Mouse (Mus musculus) layer of hippocampus, adult 9-10 months (tissue): ENCODE measurements around the gene Mrpl24.

ENCODE experiments used
- DNase-seq: peaks from one replicate; pipeline ENCODE4 v3.0.0; 2022; ENCODE audit warnings: low spot score

The Mrpl24 gene

DNA sequence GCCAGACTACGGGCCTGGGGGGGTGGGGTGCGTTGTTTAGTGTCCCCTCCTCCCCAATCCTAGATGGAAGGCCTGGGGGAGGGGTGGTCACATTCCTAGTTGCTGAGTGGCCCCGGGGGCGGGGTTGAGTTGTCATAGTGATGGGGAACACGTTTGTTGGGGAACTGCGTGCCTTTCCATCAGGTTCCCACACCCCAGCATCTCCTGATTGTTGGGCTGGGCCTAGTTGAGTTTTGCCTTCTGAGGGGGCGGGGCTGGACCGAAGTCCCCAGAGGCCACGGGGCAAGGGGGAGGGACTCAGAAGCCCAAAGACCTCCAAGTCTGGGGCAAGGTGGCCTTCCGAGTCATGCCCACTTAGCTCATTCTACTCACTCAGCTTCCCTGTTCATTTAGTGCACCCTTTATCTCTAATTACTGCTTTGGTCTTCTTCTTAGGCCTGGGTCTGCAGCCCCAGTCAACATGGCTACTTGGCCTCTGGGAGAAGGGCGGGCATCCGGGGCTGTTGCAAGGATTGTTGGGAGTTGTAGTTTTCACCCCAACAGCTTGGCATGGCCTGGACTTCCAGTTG lies 8.6 kb upstream of the Mrpl24 start:
- DNase-seq: no peak

DNA sequence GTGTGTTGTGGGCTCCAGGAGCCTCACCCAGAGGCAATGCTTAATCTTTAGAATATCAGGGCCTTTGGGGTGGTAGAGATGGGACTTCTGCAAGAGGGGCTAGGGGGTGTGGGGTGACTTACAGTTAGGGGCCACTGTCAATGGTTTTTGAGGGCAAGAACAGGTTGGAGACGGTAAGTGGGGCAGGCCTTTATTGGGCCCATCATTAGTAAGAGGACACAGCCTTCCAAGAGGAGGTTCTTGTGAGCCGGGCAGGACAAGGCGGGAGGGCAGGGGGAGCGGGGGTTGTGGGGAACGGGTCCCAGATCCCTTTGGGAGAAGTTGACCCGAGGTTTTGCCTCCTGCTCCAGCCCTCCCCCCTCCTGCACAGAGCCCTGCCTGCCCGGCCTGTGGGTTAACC lies 5.8 kb upstream of the Mrpl24 start:
- no peak for DNase-seq

DNA sequence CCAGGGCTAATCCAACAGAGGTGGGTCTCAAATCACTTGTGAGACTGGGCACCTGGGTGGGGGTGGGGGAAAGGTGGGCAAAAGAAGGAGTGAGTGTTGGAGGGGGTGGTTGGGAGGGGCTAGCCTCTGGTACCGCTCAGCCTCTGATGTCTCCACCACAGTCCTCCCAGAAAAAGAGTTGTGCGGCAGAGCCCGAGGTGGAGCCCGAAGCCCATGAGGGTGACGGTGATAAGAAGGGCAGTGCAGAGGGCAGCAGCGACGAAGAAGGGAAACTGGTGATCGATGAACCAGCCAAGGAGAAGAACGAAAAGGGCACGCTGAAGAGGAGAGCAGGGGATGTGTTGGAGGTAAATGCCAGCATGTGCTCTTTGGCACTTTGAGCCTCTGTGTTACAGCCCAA lies 5.4 kb upstream of the Mrpl24 start:
- no peak for DNase-seq

DNA sequence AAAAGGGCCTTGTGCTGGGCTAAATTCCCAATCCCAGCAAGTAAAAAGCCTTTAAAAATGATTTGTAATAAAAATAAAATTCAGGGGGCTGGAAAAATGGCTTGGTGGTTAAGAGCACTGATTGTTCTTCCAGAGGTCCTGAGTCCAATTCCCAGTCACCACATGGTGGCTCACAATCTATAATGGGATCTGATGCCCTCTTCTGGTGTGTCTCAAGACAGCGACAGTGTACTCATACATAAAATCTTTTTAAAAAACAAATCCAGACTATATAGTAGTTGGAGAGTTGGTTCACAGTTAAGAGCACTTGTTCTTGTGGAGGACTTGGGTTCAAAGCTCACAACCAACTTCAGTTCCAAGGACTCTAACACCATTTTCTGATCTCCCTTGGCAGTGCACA lies 2.3 kb upstream of the Mrpl24 start:
- DNase-seq: no peak

DNA sequence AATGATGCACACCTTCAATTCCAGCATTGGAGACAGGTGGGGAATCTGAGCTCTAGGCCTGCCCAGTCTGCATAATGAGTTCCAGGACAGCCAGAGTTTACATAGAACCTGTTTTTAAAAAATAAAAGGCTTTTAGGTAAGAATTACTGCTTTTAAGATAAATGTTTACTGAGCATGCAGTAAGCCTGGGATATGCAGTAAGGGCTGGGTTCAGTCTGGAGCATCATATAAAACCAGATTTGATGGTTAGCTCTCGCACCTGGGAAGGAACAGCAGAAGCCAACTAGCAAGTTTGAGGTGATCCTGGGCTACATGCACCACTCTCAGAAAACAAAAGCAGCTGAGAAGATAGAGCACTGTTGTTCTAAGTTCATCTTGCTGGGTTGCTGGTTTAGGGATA lies 755 bp upstream of the Mrpl24 start:
- no peak for DNase-seq

DNA sequence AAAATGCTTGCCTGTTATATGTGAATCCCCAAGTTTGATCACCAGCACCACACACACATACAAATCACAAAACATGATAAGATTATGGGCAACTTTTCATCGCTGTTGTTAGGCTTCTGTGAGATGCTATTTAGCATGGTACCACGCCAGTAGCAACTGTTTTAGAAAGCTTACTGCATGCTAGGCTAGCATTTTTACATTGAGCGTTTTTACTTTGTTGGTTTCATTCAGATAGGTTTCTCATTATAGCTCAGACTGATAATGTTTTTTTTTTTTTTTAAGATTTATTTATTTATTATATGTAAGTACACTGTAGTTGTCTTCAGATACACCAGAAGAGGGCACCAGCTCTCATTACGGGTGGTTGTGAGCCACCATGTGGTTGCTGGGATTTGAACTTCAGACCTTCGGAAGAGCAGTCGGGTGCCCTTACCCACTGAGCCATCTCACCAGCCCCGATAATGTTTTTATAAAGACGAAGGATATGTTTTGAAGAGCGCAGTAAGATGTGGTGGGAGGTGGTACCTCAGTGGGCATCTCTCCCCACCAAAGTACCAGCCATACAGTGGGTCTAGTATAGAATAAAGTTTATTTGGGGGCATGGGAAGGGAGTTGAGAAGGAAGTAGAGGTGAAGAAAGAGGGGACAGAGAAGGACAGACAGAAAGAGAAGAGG lies 1.1 kb downstream of the Mrpl24 start:
- DNase-seq: no peak

DNA sequence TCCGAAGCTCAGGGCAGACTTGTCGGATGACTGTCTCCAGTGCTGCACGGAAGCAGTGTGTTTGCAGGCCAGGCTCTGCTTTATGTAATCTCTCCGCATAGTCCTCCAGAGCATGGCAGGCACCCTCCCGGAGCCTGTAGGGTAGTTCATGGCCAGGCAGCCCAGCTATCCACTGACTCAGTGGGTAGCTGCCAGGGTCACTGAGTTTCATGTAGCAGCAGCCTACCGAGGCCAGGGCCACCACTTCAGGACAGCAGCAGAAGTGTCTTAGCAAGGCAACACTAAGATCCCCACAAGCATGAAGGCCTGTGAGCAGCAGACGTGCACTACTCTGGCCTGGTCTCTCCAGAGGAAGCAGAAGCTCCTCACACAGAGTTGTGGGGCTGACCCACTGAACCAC lies 5.7 kb downstream of the Mrpl24 start:
- no peak for DNase-seq

DNA sequence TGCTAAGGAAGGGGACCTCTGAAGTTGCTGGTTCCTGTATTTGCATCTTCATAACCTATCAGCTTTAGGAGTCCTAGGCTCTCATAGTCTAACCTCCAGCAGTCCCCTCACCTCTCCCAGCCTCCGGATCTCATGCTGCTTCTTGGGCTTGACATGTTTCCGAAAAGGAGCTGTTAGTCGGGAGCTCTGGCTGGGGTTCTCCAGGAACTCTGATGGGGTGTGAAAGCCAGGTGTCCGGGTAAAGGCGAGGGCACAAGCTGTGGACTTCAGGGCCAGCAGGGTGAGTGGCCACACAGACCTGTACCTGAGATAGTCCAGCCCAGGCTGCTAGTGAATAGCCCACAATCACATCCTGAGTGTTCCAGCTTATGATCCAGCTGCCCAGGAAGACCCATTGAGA lies 8.1 kb downstream of the Mrpl24 start:
- no peak for DNase-seq

DNA sequence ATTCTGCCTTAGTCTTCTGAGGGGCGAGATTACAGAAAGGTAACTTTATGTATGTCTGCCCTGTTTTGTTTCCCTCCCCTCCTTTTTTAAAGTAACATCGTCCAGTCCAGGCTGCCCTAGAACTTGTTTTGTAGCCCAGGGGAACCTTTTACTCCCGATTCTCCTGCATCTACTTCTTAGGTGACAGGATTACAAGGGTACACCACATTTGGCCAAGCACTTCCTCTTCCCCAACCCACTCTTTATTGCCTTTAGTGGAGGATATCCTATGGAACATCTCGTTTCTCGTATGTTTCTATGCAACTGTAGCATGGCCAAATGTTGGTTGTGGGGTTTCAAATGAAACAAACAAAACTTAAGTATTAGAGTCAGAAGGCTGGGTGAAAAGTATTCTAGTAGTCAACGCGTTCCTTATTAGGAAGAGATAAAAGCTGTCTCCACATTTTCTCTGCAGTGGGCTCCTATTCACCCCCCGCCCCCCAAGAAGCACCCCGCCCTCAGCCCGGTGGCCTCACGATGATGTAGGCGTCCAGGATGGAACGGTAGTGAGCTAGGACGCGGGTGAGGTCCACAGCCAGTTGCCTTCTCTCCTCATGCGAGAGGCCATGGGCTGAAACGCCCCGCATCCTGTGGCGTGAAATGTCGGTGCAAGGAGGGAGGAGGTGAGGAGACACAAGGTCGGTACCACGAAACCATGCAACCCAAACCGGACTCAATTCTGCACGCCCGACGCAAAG lies 10.2 kb downstream of the Mrpl24 start:
- DNase-seq: no peak

DNA sequence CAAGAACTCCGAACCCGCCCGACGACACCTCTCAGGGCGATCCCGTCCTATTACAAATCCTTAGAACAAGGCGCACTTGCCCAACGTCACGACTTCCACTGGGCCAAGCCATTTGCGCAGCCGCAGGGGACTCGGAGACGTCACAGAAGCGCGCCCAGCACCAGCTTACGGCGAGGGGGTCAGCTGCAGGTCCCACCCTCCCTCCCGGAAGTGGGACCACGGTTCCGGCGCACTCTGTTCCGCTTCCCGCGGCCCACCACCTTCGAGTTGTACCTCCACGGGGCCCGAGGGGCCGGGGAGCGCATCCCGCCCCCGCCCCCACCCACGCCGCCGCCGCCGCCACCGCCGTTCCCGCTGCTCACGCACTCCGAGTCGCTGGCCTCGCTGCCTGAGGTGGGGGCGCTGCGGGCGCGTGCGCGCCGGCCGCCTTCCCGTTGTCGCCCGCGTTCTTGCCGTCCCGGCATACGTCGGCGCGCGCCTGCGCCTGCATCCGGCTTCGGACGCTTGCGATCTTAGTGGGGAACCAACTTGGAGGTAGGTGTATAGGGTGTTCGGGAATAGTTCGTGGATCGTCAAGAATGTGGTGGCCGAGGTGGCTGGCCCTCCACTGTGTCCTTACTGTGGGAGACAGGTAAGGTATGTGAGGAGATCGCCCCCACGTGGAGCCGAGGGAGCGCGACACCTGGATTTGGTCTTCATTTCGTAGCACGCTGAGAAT lies 10.9 kb downstream of the Mrpl24 start, which contains the start of the genes Isg20l2 and Rrnad1:
Gene Isg20l2, plus strand, starts transcription at position 237 of the 718 bp plus-strand sequence.
Gene Rrnad1, minus strand, starts transcription at position 640 of the 718 bp plus-strand sequence.
- peak; percentile 89 for DNase-seq

DNA sequence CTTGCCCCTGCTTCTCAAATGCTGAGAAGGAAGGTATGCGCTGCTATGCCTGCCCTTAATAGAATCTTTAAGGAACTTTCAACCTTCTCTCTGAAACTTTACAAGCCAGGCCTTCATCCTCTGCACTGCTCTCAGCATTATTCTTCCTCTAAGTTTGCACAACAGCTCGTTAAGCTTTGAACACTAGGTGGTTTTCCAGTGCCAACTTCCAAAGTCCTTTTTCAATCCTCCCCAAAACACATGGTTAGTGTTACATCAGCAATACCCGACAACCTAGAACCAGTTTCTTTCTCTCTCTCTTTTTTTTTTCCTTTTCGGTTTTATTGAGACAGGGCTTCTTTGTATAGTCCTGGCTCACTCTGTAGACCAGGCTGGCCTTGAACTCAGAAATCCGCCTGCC lies 14.7 kb downstream of the Mrpl24 start:
- no peak for DNase-seq

DNA sequence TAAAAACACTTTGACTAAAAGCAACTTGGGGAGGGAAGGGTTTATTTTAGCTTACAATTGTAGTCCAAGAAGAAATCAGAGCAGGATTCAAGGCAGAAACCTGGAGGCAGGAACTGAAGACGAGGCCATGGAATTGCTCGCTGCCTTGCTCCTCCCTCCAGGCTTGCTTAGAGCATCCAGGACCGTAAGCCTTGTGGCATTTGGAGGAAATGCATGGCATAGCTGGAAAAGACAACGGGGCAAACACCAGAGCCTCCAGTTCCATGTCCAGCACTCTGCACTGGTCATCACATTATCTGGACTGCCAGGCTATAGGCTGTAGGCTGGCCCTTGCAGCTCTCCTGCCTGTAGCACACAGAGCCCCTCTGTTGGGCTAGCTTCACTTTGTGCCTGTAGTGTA lies 15.2 kb downstream of the Mrpl24 start:
- DNase-seq: no peak

DNA sequence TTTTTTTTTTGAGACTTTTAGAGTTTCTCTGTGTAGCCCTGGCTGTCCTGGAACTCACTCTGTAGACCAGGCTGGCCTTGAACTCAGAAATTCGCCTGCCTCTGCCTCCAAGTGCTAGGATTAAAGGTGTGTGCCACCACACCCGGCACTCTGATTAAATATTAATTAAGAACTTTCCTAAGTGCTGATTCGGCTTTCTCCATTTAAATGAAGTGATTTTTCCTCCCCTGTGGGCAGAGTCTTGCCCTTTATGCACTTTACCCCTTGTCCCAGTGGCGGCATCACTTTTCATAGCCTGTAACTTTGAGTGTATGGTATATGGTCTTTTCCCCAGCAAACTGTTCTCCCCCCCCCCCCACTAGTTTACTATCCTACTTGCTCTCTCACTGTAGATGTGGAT lies 15.9 kb downstream of the Mrpl24 start:
- DNase-seq: no peak

DNA sequence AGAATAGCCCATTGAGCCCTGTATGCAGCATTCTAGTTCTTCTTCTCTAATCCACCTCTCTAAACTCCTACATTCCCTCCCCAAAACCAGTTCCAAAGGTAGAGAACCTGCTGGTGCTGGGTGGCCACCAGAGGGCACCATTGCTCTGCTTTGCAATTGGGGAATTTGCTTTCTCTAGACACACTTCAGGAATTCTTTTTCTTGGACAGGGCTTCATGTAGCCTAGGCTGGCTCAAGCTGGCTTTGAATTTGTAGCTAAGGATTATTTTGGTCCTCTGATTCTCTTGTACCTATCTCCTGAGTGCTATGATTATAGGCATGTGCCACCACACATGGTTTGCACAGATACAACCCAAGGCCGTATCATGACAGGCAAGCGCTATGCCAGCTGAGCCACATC lies 16.5 kb downstream of the Mrpl24 start:
- peak; percentile 52 for DNase-seq

DNA sequence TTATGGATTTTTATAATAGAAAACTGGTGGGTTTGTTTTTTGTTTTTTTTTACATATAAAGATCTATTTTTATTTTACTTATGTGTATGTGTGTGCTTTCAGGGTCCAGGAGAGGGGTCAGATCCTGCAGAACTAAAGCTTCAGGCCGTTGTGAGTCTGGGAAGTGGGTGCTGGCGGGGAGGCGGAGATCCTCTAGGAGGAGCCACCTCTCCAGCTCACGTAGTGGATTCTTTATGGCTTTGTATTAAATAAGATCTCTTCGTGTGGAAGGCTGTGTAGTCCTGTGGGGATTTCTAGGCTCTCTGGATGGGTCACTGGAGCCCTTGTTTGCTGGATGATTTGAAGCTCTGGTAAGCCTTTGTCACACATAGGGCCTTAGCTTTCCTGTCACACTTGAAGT lies 21.3 kb downstream of the Mrpl24 start:
- DNase-seq: no peak

DNA sequence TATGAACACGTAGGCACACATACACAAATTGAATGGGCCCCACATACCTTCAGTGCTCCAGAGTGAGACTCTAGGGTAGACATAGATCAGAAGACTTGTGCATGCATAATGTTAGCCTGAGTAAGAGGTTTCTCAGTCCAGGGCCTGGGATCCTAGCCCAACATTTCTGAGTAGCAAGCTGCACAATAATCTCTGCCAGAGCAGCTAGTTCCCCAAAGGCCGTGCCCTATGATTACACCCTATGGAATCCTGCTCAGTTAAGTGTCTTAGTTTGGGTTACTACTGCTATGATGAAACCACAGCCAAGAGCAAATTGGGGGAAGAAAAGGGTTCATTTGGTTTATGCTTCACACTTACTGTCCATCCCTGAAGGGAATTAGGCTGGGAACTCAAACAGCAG lies 23.2 kb downstream of the Mrpl24 start:
- no peak for DNase-seq

DNA sequence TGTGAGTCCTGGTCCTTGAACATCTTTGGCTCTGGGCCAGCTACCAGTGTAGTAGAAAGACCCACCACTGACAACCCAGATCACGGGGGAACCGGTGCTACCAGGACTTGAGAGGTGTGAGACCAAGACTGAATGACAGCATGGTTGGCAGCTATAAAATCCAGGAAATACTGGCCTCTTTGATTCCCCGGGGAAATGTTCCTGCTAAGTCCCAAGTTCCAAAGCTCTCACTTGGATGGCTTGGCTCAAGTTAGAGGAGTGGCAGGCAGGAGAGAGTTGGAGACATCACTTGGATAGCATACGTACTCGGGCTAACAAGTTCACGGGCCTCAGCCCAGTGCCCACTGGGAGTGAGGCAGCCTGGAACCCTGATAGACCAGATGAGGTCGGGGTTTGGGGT lies 24.3 kb downstream of the Mrpl24 start:
- no peak for DNase-seq

DNA sequence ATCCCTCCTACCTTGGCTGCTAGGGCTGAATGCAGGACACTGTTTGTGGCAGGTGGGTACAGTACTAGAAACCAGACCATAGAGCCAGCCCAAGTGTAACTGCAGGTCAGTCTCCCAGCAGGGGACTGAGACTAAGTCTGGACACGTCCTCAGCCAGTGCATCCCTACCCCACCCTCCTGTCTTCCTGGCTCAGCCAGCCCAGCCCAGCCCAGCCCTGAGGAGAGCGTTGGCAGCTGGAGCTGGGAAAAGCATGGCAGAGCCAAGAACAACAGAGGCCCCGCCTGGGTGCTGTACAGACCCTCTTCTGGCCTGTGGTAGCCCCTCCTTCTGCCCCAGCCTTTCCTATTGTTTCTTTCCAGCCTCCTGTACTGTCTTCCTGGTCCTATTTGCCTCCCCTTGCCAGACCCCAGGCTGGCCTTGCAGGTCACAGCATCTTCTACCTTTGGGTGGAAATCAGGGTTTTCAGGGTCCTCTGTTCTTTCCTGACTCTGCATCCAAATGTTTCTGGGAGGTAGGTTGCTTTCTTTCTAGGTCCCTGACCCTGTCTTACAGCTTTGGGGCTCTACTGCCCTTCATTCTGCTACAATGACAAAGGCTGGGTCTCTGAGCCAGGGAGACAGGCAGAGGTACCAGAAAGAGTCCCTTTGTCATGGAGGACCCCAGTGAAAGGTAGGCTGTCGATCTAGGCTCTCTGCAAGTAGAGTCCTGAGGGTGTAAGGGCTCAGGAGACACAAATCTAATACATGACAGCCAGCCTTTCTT lies 25.7 kb downstream of the Mrpl24 start:
- DNase-seq: no peak

DNA sequence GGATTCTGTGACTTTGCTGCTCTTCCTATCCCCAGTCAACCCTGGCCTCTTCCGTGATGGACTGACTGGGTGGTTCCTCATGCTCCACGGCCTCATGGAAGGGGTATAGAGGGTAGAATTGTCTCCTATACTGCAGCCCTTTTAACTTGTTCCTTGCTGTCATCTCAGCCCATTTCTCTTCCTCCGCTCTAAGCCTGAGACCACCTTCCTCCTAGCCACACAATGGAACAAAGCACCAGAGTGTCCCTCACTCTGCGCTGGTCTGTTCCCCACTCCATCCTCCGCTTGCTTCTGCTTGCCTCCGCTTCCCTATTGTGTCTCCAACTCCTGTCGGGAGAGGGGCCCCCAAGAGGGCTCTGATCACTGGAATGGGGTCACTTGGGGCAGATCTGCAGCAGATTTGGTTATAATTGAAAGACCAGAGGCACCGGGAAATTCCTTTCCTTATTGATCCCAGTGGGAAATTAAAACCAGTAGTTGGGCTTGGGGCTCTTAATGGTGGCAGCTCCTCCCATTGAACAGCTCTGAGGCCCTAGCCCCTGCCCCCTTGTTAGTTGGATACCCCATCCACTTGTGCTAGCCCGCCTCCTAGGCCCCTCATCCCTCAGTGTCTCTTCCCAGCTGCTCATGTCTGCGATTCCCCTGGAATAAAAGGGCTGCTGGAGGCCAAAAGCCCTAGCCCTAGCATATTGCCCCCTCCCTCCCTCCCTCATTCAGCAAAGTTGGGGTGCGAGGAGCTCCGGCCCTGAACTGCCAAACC lies 26.7 kb downstream of the Mrpl24 start:
- DNase-seq: no peak

DNA sequence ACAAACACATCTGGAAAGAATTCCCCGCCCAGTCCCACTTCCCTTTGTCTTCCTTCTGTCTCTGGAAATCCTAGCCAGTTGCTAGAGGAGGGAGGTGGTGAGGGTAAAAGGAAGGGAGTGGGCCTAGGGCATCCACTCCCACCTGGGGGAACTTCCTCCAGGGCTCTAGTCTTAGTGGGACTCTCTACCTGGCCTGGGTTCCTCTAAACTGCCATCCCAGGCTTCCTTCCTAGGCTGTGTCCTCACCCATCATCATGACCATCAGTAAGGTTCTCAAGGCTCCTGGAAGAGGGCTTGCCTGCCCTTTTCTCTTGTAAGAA lies 27.2 kb downstream of the Mrpl24 start:
- no peak for DNase-seq

DNA sequence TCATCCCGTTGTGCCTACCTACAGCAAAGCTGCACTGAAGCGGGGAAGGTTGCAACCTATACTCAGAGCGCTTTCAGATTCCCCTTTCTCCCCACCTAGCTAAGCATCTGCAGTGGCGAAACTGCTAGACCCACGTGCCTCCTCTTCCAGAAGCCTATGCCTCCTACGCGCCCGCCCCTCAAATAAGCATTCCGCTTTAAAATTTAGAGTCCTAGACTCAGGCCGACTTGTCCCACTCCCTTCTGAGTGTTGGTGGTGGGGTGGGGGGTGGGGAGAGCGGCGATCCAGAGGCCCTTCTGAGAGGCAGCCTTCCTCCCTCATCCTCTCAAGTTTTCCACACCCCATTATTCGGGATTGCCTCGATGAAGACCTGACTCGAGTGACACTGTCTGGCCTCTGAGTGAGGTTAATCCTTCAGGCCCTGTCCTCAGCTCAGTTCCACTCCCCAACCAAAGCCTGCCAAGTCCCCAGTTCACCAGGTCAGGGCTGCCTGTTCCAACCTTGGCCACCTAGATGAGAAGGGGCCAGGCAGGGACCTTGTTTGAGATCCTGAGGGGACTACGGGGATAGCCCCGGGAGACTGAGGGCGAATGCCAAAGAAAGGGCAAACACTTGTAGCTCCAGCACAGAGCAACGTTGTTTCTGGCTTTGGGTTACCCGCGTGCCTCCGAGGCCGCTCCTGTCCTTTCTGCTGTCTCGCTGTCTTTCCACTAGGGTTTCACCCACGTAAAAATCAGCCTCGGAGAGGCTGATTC lies 27.9 kb downstream of the Mrpl24 start:
- DNase-seq: no peak
